Mouse (Mus musculus): ENCODE results near the gene Gstm3.

GRCm38 (mm10) chr3:108017473-108018189, 48.5 kb upstream of the Gstm3 start, which contains the start of gene Gstm1:
- TF ChIP-seq CTCF (IDR thresholded peaks at IDR 0.05; ENCODE audit: extremely low read depth, insufficient read depth, insufficient read length, insufficient replicate concordance) (peak; percentile 53; the same call in 1 of the 2 replicates), POLR2A (IDR thresholded peaks at IDR 0.05; ENCODE audit: low read depth, low read length) (no peak; the same call in 1 of the 2 replicates)

Measured in spleen, adult 2 months (tissue).